Mouse (Mus musculus) adrenal gland, postnatal 4 days (tissue): ENCODE results near the gene Ccdc189. TPM values are rescaled to one million over a fixed set of nuclear protein-coding genes. Genes with fewer than 3 reads are reported as not detected.
"Not testable (repeated sequence)": the region's sequence is repeated elsewhere in the genome, so short reads cannot be mapped to it uniquely, and the experiment has no call there.

Experiments
- DNase-seq, 2 experiments: peaks; one replicate each; pipeline ENCODE4 v3.0.0; 2021 to 2022; ENCODE audit warnings: low spot score in 2 of 2, mixed read lengths in 2 of 2
- long read RNA-seq, 2 experiments: library from polyadenylated mRNA; stranded (forward); transcript quantifications; one replicate each; pipeline ENCODE4 v2.0.0; 2021
- total RNA-seq, 2 experiments: library from RNA; stranded (reverse); gene quantifications; 2 replicates each; pipeline ENCODE4 v1.2.3; 2021

The Ccdc189 gene
- total RNA-seq: 10 to 100 TPM; 11.9 to 13.5 TPM
- long read RNA-seq, experiment 1, transcript Ccdc189-201 (9 exons, 2,536 nt): major isoform, 7 of 14 reads
- long read RNA-seq, experiment 1, partial matches to known transcripts: 0 of 14 reads
- long read RNA-seq, experiment 1, other reads (novel, unspliced or antisense): 5 of 14 reads
- long read RNA-seq, experiment 2, transcript Ccdc189-201 (9 exons, 2,536 nt): major isoform, 10 of 20 reads
- long read RNA-seq, experiment 2, partial matches to known transcripts: 0 of 20 reads
- long read RNA-seq, experiment 2, other reads (novel, unspliced or antisense): 10 of 20 reads

DNA sequence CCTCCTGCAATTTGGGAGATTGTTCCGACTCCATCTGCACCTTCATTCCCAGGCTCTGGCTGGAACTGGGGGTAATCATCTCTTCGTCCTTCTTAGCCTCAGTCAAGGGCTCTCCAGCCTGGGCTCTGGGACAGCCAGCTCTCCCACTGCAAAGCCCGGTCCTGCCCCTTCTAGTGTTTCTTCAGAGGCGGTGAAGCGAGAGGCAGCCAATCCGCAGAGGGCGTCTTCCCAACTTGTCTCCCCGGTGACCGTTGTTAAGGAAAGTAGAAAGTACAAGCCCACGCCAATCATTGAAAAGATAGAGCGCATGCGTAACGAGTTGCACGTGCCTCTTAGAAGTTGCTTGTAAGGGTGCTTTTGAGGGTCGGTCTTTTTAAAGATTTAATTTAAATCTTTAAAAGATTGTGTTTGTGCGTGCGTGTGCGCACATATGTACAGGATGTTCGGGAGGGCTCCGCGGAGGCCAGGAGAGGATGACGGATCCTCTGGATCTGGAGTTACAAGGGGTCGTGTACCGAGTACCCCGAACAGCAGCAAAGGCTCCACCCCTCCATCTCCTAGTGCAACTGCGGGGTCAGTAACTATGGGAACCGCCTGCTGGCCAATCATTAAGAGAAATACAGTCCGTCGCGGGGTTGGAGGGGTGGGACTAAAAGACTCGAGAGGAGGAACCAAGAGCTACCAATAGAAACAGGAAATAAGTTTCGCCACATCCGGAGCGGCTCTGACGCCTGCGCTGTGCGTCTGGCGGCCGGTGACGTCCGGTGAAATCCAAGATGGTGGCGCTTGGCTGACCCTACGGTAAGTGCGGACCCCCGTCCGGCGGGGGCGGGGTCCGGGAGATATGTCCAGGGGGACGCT, at the start of gene Ccdc189, which contains the start of gene Rnf40:
Gene Ccdc189 (minus strand): TSS at position 585 of the 861 bp plus-strand sequence.
Gene Rnf40 (plus strand): TSS at position 757 of the 861 bp plus-strand sequence.
- peak; percentile 65 to 89 for DNase-seq

DNA sequence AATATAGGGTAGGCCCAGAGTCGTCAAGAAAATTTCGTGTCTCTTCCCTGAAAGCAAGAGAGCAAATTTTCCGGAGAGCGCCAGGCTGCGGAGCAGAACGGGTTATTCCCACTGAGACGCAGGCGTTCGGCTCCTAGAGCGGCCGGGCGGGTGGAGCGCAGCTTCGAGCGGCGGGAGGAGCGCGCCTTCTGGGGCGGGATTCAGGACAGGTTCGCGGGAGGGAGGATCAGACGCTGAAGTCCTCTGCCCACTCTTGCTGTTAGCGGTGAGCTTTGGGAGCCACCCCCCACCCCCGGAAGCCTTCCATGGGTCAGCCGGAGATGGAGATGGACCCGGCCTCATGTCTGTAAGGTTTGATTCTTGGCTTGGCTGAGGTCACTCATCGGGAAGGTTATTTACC, 48.6 kb upstream of the Ccdc189 start:
- DNase-seq: peak; percentile 58 to 71

DNA sequence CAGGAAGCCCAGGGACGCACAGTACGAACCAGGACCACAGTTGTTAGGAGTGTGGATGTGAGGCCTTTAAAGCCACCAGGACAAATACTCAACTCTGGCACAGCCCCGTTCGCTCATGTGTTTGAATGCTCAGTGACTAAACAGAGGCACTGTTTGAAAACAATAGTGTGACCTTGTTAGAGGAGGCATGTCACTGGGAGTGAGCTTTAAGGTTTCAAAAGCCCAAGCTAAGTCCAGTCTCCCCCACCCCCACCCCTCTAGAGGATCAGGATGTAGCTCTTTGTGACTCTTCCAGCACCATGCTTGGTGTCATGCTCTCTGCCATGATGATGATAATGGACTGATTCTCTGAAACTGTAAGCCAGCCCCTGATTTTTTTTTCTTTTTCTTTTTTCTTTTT, 43.0 kb upstream of the Ccdc189 start:
- DNase-seq: no peak

DNA sequence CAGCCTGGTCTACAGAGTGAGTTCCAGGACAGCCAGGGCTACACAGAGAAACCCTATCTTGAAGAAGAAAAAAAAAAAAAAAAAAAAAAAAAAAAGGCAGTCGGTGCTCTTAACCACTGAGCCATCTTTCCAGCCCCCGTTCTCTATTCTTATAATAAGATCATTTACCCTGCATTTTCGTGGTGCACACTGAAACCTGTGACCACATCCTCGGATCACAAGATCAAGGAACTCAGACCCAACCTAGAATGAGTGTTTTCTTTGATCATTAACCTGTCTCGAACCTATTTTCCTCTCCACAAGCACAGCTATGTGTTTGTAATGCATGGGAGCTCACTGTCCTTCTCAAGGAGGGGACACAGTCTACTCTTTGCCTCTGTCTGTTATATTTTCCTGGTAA, 40.3 kb upstream of the Ccdc189 start:
- no peak for DNase-seq

DNA sequence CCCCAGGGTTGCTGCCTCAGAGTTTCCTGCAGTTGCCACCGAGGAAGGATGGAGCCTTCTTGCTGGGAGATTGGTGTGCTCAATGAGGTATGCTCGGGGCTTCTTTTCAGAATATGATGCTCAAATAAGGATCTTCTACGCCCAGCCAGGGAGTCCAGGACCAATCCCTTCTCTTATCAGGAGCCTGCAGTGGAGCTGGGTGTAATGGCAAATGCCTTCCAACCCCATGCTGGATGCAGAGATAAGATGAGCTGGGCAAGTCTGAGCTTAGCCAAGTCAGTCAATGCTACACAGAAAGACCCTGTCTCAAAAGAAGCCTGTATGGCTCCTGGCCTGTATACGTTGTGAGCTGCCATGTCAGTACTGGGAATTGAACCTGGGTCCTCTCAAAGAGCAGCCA, 38.1 kb upstream of the Ccdc189 start:
- DNase-seq: no peak

DNA sequence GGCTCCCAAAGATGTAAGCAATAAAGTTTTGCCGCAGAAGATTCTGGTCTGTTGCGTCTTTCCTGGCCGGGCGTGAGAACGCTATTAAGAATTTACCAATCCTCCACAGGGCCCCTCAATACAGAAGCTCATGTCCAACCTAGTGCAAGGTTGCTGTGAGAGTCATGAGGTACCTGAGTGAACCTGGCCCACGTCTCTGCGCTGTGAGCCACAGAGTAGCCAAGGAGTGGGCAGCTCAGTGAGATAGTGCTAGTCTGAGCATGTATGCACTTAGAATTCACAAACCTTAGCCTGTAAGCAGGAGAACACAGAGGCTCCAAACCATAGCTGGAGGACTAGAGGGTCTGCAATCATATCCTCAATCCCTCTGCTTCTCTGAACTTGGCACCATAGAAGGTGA, 37.6 kb upstream of the Ccdc189 start:
- no peak for DNase-seq

DNA sequence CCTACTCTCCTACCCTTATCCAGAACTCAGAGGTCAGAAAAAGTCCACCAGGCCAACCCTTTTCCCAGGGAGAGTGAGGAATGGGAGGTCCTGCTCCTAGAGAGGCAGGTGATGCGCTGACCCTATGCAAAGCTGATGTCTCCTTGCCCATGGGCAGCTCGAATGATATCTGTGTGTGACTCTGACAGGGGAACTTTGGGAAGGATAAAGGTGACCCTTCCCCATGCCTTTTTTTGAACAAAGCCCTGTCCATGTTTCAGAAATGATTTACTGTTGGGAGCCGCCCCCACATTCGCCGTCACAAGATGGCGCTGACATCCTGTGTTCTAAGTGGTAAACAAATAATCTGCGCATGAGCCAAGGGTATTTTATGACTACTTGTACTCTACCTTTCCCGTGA, 30.0 kb upstream of the Ccdc189 start:
- DNase-seq: not testable (repeated sequence)

DNA sequence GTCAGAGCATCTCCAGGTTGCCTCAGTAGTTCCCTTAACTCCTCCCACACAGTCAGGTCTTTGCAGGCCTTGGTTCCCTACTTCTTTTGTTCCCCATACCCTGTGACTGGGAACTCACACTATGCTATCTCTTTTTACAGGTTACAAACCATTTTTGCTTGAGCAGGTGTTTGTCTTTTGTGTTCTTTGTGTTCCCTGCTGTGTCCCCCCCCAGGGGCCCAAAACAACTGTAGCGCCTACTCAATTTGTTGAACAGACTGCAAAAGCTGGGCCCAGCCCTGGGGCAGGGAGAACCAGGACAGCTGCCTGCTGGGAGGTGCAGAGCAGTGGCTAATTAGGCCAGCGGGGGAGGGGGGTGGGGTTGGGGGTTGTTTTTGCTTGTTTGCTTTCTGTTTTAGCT, 29.6 kb upstream of the Ccdc189 start:
- DNase-seq: no peak

DNA sequence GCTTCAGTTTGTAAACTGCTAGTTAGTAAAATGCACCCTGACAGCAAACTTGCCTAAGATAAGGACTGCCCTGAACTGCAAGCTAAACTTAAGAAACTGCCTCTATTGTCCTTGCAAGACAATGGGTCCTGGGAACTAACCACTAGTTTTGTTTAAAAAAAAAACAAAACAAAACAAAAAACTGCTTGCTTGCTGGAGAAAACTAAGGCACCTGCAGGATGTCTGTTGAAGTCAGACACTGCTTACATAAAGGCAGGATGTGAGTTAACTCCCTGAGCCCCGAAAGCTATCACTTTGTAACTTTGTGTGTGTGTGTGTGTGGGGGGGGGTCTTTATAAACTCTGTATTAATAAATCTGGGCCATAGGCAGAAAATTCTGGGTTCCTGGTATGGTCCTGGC, 28.5 kb upstream of the Ccdc189 start:
- no peak for DNase-seq

DNA sequence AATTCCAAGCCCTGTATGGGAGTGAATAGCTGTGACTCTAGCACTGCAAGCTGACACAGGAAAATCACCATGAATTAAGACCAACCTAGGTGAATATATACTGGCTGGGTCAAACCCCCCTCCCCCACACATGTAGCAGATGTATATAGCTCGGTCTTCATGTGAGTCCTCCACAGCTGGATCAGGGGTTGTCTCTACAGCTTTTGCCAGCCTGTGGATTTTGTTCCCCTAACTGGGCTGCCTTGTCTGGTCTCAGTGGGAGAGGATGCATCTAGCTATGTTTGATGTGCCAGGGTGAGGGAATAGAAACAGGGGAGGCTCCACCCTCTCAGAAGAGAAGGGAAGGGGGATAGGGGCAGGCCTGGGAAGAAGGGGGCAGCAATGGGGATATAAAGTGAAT, 27.9 kb upstream of the Ccdc189 start:
- DNase-seq: no peak

DNA sequence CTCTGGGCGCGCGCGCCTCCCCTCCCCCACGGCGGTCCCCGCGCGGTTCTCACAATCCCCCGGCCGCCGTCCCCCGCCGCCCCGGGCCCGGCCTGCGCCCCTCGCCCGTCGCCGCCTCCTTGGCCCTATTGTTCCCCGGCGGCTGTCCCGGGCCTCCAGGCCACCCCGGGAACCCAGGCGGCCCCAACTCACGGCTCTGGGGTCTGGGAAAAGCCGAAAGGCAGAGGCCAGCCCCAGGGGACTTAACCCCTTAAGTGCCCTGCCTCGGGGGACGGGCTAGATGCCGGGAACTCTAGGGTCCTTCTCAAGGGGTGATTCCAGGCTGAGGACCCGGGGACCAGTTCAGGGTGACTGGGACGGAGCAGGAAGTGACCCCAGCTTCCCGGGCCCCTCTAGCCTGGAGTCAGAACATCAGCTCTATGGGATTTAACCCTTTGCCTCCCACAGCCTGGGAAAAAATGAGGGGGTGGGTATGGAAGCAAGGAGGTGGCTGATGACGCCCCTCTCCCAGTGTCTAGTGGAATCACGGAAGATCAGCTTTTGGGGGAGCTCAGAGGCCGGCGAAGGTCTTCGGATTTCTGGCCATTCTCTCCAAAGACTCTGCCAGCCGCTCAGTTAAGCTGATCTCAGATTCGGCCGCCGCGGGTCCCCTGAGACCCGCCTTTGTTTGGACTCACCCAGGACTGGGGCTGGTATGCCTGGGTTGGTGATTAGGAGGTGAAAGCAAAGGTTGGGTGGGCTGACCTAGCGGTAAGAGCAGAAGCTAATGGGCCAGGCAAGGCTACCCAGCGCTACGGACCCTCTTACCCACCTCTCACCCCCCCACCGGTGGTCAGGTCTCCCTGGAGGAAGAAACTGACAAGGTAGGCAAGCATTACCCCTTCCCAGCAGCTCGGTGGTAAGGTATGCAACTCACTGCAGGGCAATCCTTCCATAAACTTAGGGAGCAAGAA, 26.8 kb upstream of the Ccdc189 start, which contains the start of gene Zfp629:
Gene Zfp629 (minus strand): TSS at position 907 of the 953 bp plus-strand sequence.
- peak; percentile 43 to 64 for DNase-seq

DNA sequence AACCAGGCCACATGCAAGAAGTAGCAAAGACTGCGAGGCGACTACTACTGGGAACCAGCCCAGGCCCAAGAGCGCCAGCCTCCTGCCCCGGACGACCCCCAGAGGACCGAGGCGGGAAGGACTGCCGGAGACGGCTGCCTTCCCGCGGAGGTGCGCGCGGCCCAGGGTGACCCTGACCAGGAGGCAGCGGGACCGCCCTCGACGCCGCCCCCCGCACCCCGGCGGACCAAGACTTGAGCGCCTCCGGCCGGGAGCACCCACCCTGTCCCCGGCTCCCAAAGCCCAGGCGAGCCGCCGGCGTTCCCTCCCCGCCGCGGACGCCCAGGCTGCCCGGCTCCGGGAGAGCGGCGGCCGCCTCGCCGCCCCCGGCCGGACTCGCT, 26.1 kb upstream of the Ccdc189 start:
- peak; percentile 40 to 43 for DNase-seq

DNA sequence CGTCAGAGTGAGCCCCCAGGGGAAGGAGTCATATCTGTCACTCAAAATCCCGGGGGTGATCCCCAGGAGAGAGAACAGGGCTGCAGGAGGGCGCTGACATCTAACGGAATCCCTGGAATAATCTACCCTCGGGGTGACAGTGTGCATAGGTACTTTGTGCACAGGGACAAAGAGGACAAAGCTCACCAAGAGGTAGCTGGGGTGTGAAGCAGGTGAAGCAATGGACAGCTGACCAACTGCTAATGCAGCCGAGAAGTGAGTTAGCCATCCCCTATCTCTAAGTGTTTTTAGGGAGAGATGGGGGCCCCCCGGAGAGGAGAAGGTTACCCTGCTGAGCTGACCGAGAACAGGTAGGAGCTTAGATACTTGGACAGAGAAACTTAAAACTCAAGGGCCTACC, 25.7 kb upstream of the Ccdc189 start:
- no peak for DNase-seq

DNA sequence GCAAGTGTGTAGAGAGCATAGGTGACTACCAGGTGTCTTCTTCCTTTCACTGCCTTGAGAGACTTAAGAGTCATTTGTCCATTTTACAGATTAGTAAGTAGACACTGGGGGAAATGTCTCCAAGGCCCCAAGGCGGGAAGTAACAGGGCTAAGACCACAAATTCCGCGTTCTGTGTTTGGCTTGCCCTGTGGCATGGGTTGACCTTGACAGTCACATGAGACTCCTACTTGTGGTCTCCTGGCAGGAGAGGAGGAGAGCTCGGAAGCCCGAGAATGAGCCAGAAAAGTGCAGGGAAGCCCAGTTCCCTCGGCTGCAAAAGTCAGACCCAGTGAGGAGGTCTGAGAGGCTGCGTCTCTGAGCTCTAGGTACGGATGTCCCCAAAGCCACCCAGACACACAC, 25.1 kb upstream of the Ccdc189 start:
- no peak for DNase-seq

DNA sequence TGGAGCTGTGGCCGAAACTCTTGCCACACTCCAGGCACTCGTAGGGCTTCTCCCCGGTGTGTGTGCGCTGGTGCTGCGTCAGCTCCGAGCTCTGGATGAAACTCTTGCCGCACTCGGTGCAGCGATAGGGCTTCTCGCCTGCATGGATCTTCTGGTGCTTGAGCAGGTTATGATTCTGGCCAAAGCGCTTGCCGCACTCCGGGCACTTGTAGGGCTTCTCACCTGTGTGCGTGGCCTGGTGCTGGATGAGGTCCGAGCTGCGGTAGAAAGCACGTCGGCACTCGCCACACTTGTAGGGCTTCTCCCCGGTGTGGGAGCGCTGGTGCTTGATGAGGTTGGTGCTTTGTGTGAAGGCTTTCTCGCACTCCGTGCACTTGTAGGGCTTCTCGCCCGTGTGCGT, 23.2 kb upstream of the Ccdc189 start:
- DNase-seq: no peak

DNA sequence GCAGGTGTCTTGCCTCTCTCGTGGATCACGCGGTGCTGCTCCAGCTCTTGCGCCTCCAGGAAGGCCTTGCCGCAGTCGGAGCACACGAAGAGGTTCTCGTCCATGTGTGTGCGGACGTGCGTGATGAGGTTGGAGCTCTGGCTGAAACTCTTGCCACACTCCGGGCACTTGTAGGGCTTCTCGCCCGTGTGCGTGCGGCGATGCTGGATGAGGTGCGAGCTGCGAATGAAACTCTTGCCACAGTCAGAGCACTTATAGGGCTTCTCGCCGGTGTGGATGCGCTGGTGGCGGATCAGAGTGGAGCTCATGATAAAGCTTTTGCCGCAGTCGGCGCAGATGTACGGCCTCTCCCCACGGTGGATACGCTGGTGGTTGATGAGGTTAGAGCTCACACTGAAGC, 22.6 kb upstream of the Ccdc189 start:
- no peak for DNase-seq

DNA sequence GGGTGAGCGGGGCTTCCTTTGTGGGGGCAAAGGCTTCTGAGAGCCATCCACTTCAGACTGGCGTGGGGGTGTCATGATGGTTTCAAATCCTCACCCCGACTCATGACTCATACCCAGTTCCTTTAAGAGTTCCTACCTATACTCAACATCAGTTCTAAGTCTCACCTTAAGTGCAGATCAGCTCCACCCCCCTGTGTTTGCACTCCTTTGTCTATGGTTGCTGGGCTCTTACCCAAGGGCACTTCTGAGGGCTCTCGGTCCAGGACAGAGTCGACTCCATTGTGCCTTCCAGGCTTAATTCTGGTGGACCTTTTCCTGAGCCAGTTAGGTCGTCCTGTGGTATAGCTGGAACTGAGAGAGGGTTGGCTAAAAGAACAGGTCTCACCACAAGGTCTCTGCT, 18.8 kb upstream of the Ccdc189 start:
- no peak for DNase-seq

DNA sequence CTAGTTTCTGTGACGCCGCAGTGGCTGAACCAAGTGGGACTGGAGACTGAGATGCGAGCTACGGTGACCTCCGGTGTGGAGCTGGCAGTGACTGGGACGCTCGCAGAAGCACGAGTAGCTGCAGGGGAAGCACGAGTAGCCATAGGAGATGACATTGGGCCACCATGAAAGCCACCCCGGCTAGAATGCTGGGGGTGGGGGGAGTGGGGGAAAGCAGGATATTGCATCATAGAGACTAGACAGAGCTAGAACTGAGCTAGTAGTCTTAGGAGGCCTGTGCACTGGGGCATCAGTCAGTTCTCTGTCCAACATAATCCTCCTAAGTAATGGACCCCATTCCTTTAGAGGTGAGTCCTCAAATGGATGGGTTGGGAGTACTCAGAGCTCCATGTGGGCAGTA, 15.9 kb upstream of the Ccdc189 start:
- DNase-seq: no peak

DNA sequence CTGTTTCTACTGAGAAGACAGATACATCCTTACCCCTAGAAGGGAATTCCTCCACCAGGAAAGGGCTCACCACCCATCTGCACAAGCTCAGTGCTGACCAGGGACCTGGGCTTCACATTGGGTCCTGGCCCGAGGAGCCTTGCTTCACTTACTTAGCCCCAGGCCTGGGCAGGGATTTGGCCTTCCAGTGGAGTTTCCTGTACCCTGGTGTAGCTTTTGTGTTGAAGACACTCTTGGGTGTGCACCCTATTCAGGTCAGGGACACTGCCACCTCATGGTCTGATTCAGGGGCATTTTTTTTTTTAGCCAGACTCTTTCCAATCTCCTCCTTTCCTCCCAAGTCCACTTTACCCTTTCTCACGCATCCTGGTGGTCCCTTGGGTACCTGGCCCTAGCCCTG, 14.5 kb upstream of the Ccdc189 start:
- DNase-seq: no peak

DNA sequence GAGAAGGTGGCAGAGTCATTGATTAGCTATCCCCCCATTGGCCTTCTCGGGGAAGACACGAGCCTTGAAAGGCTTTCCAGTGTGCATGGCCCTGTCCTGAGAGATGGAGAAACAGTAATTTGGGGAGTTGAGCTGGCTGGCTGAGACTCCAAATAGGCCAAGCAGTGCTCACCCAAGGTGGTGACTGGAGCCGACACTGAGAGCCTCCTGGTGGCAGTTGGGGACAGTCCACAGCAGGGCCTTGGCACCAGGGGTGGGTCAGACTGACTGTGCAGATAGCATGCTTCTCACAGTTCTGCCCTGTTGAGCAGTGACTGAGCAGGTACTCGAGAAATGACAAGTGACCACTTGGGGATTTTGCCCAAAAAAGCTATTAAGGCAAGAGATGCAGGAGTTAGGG, 13.3 kb upstream of the Ccdc189 start:
- no peak for DNase-seq

DNA sequence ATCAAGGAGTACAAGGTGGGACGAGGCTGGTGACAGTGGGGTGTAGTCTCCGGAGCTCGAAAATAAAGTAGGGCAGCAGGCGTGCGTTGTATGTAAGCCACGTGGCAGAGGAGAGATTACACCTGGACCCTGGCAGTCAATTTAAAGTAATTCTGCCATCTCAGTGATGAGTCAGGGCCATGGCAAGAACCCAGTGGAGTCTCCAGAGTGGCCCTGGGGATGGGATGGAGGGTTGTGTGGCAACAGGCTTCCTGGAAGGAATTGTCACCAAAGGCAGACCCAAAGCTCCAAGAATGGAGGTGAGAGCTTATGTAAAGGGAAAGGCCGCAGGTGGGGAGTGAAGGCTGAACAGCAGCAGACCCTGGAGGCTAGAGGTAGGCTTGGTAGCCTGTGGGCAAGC, 12.2 kb upstream of the Ccdc189 start:
- DNase-seq: no peak
